Mouse (Mus musculus): ENCODE measurements around the gene Tbc1d5.

- TF ChIP-seq CTCF (IDR thresholded peaks at IDR 0.05; ENCODE audit: borderline replicate concordance, control insufficient read depth, extremely low read depth, insufficient read depth, low read length, poor library complexity): no peak
- no peak for TF ChIP-seq POLR2A (IDR thresholded peaks at IDR 0.05; ENCODE audit: control insufficient read depth, extremely low read depth, insufficient read depth, low read length, poor library complexity)
Observed at GRCm38 (mm10) chr17:50889475-50889874, 289.7 kb downstream of the Tbc1d5 start.

Measured in thymus, adult 2 months (tissue).